Mouse (Mus musculus): ENCODE results near the gene Me1. TPM values are rescaled to one million over a fixed set of nuclear protein-coding genes. Genes with fewer than 3 reads are reported as not detected.

Gene Me1
- polyA plus RNA-seq, 1 experiment from 2014 or later: 18.9 TPM

- H3K4me2 ChIP-seq (ENCODE audit: low read depth, low read length): no peak overlapping the region
- H3K9me3 ChIP-seq (replicated peaks; ENCODE audit: control insufficient read depth, low read length): no peaks in the 10 kb centered on the region
- 26% methylated on average over 2 of the region's 2 CpGs for WGBS
- no peaks in the 10 kb centered on the region for H3K27me3 ChIP-seq (ENCODE audit: control insufficient read depth, insufficient read depth, low read length)
- H3K36me3 ChIP-seq (replicated peaks; ENCODE audit: control insufficient read depth, insufficient read depth, low read depth, low read length): no peaks in the 10 kb centered on the region
- ATAC-seq (replicated peaks; ENCODE audit: insufficient number of reproducible peaks, low FRiP score, low TSS enrichment, low read depth) (no peak), DNase-seq (ENCODE audit: low spot score) (no peak)
- H3K27ac ChIP-seq (replicated peaks; ENCODE audit: low read depth, low read length): no peak overlapping the region
- H3K4me3 ChIP-seq (ENCODE audit: low read depth, low read length): no peak overlapping the region
- no peaks in the 10 kb centered on the region for H3K4me1 ChIP-seq (ENCODE audit: control insufficient read depth, insufficient read depth, low read length)
- H3K9ac ChIP-seq (replicated peaks; ENCODE audit: low read length): no peak overlapping the region
Observed at GRCm38 (mm10) chr9:86701844-86702243, 6.1 kb upstream of the Me1 start.

- Histone ChIP-seq H3K9ac (replicated peaks; ENCODE audit: low read length) (no peak overlapping the region), H3K4me2 (ENCODE audit: low read depth, low read length) (no peak overlapping the region), H3K4me1 (ENCODE audit: control insufficient read depth, insufficient read depth, low read length) (no peaks in the 10 kb centered on the region), H3K9me3 (replicated peaks; ENCODE audit: control insufficient read depth, low read length) (no peaks in the 10 kb centered on the region), H3K27me3 (ENCODE audit: control insufficient read depth, insufficient read depth, low read length) (no peaks in the 10 kb centered on the region), H3K4me3 (ENCODE audit: low read depth, low read length) (no peak overlapping the region), H3K27ac (replicated peaks; ENCODE audit: low read depth, low read length) (no peak overlapping the region), H3K36me3 (replicated peaks; ENCODE audit: control insufficient read depth, insufficient read depth, low read depth, low read length) (no peaks in the 10 kb centered on the region)
- 23% methylated on average over 5 of the region's 5 CpGs for WGBS
- ATAC-seq (replicated peaks; ENCODE audit: insufficient number of reproducible peaks, low FRiP score, low TSS enrichment, low read depth) (no peak), DNase-seq (ENCODE audit: low spot score) (peak; percentile 37)
Observed at GRCm38 (mm10) chr9:86701264-86701663, 5.5 kb upstream of the Me1 start.

GRCm38 (mm10) chr9:86695199-86695817, 445 bp downstream of the Me1 start:
- Histone ChIP-seq H3K9me3 (replicated peaks; ENCODE audit: control insufficient read depth, low read length) (no peaks in the 10 kb centered on the region), H3K4me2 (ENCODE audit: low read depth, low read length) (peak overlapping the region; percentile 96), H3K4me1 (ENCODE audit: control insufficient read depth, insufficient read depth, low read length) (no peaks in the 10 kb centered on the region), H3K9ac (replicated peaks; ENCODE audit: low read length) (peak overlapping the region; percentile 79), H3K27me3 (ENCODE audit: control insufficient read depth, insufficient read depth, low read length) (no peaks in the 10 kb centered on the region; the same call in 1 of the 2 replicates), H3K4me3 (ENCODE audit: low read depth, low read length) (peak overlapping the region; percentile 73), H3K36me3 (replicated peaks; ENCODE audit: control insufficient read depth, insufficient read depth, low read depth, low read length) (no peaks in the 10 kb centered on the region), H3K27ac (replicated peaks; ENCODE audit: low read depth, low read length) (no peak overlapping the region)
- ATAC-seq (replicated peaks; ENCODE audit: insufficient number of reproducible peaks, low FRiP score, low TSS enrichment, low read depth): peak; percentile 66
- DNase-seq (ENCODE audit: low spot score): peak; percentile 40
- under 1% methylated on average over 34 of the region's 56 CpGs for WGBS

GRCm38 (mm10) chr9:86694644-86695043, 1.1 kb downstream of the Me1 start:
- no peaks in the 10 kb centered on the region for H3K36me3 ChIP-seq (replicated peaks; ENCODE audit: control insufficient read depth, insufficient read depth, low read depth, low read length)
- no peak overlapping the region for H3K9ac ChIP-seq (replicated peaks; ENCODE audit: low read length)
- ATAC-seq (replicated peaks; ENCODE audit: insufficient number of reproducible peaks, low FRiP score, low TSS enrichment, low read depth): no peak
- no peaks in the 10 kb centered on the region for H3K4me1 ChIP-seq (ENCODE audit: control insufficient read depth, insufficient read depth, low read length)
- WGBS: 91% methylated on average over 7 of the region's 7 CpGs
- no peak overlapping the region for H3K4me2 ChIP-seq (ENCODE audit: low read depth, low read length)
- H3K27ac ChIP-seq (replicated peaks; ENCODE audit: low read depth, low read length): no peak overlapping the region
- H3K9me3 ChIP-seq (replicated peaks; ENCODE audit: control insufficient read depth, low read length): no peaks in the 10 kb centered on the region
- H3K4me3 ChIP-seq (ENCODE audit: low read depth, low read length): no peak overlapping the region
- no peaks in the 10 kb centered on the region; the same call in 1 of the 2 replicates for H3K27me3 ChIP-seq (ENCODE audit: control insufficient read depth, insufficient read depth, low read length)
- no peak for DNase-seq (ENCODE audit: low spot score)

- Histone ChIP-seq H3K27me3 (ENCODE audit: control insufficient read depth, insufficient read depth, low read length) (no peaks in the 10 kb centered on the region; the same call in 1 of the 2 replicates), H3K9me3 (replicated peaks; ENCODE audit: control insufficient read depth, low read length) (no peaks in the 10 kb centered on the region), H3K4me2 (ENCODE audit: low read depth, low read length) (no peak overlapping the region), H3K36me3 (replicated peaks; ENCODE audit: control insufficient read depth, insufficient read depth, low read depth, low read length) (no peaks in the 10 kb centered on the region), H3K9ac (replicated peaks; ENCODE audit: low read length) (no peak overlapping the region), H3K4me1 (ENCODE audit: control insufficient read depth, insufficient read depth, low read length) (no peaks in the 10 kb centered on the region), H3K4me3 (ENCODE audit: low read depth, low read length) (no peak overlapping the region), H3K27ac (replicated peaks; ENCODE audit: low read depth, low read length) (no peak overlapping the region)
- DNase-seq (ENCODE audit: low spot score) (no peak), ATAC-seq (replicated peaks; ENCODE audit: insufficient number of reproducible peaks, low FRiP score, low TSS enrichment, low read depth) (no peak)
- WGBS: 88% methylated on average over 6 of the region's 6 CpGs
Observed at GRCm38 (mm10) chr9:86693935-86694334, 1.8 kb downstream of the Me1 start.

GRCm38 (mm10) chr9:86692676-86693075, 3.1 kb downstream of the Me1 start:
- H3K4me3 ChIP-seq (ENCODE audit: low read depth, low read length): no peak overlapping the region
- H3K27me3 ChIP-seq (ENCODE audit: control insufficient read depth, insufficient read depth, low read length): no peaks in the 10 kb centered on the region; the same call in 1 of the 2 replicates
- H3K9ac ChIP-seq (replicated peaks; ENCODE audit: low read length): no peak overlapping the region
- DNase-seq (ENCODE audit: low spot score) (no peak), ATAC-seq (replicated peaks; ENCODE audit: insufficient number of reproducible peaks, low FRiP score, low TSS enrichment, low read depth) (no peak)
- no peak overlapping the region for H3K27ac ChIP-seq (replicated peaks; ENCODE audit: low read depth, low read length)
- H3K4me2 ChIP-seq (ENCODE audit: low read depth, low read length): no peak overlapping the region
- no peaks in the 10 kb centered on the region for H3K4me1 ChIP-seq (ENCODE audit: control insufficient read depth, insufficient read depth, low read length)
- no peaks in the 10 kb centered on the region for H3K36me3 ChIP-seq (replicated peaks; ENCODE audit: control insufficient read depth, insufficient read depth, low read depth, low read length)
- WGBS: 79% methylated on average over 3 of the region's 3 CpGs
- no peaks in the 10 kb centered on the region for H3K9me3 ChIP-seq (replicated peaks; ENCODE audit: control insufficient read depth, low read length)

- no peak overlapping the region for H3K4me3 ChIP-seq (ENCODE audit: low read depth, low read length)
- H3K36me3 ChIP-seq (replicated peaks; ENCODE audit: control insufficient read depth, insufficient read depth, low read depth, low read length): no peaks in the 10 kb centered on the region
- WGBS: 84% methylated on average over 5 of the region's 5 CpGs
- no peak overlapping the region for H3K9ac ChIP-seq (replicated peaks; ENCODE audit: low read length)
- H3K4me1 ChIP-seq (ENCODE audit: control insufficient read depth, insufficient read depth, low read length): no peaks in the 10 kb centered on the region
- DNase-seq (ENCODE audit: low spot score) (no peak), ATAC-seq (replicated peaks; ENCODE audit: insufficient number of reproducible peaks, low FRiP score, low TSS enrichment, low read depth) (no peak)
- no peaks in the 10 kb centered on the region for H3K9me3 ChIP-seq (replicated peaks; ENCODE audit: control insufficient read depth, low read length)
- H3K27me3 ChIP-seq (ENCODE audit: control insufficient read depth, insufficient read depth, low read length): no peaks in the 10 kb centered on the region; the same call in 1 of the 2 replicates
- no peak overlapping the region for H3K27ac ChIP-seq (replicated peaks; ENCODE audit: low read depth, low read length)
- H3K4me2 ChIP-seq (ENCODE audit: low read depth, low read length): no peak overlapping the region
Observed at GRCm38 (mm10) chr9:86692251-86692650, 3.5 kb downstream of the Me1 start.

GRCm38 (mm10) chr9:86691101-86691500, 4.7 kb downstream of the Me1 start:
- Histone ChIP-seq H3K4me2 (ENCODE audit: low read depth, low read length) (no peak overlapping the region), H3K27ac (replicated peaks; ENCODE audit: low read depth, low read length) (no peak overlapping the region), H3K27me3 (ENCODE audit: control insufficient read depth, insufficient read depth, low read length) (no peaks in the 10 kb centered on the region; the same call in 1 of the 2 replicates), H3K4me3 (ENCODE audit: low read depth, low read length) (no peak overlapping the region), H3K36me3 (replicated peaks; ENCODE audit: control insufficient read depth, insufficient read depth, low read depth, low read length) (no peaks in the 10 kb centered on the region), H3K9ac (replicated peaks; ENCODE audit: low read length) (no peak overlapping the region), H3K9me3 (replicated peaks; ENCODE audit: control insufficient read depth, low read length) (no peaks in the 10 kb centered on the region), H3K4me1 (ENCODE audit: control insufficient read depth, insufficient read depth, low read length) (no peaks in the 10 kb centered on the region)
- whole genome bisulfite sequencing: 88% methylated on average over 3 of the region's 3 CpGs
- DNase-seq (ENCODE audit: low spot score): no peak
- ATAC-seq (replicated peaks; ENCODE audit: insufficient number of reproducible peaks, low FRiP score, low TSS enrichment, low read depth): no peak
